Mouse (Mus musculus) ES-E14 (cell line): ENCODE data around the gene Crygs. TPM values are rescaled to one million over a fixed set of nuclear protein-coding genes. Genes with fewer than 3 reads are reported as not detected.

Source experiments
- DNase-seq: peaks from one replicate; pipeline ENCODE4 v3.0.0-alpha.2; 2013; ENCODE audit warnings: low read depth, low spot score
- H3K27ac ChIP-seq: 2 replicates; pipeline ENCODE4 v1.5.1; 2012; ENCODE audit warnings: low read depth, mild to moderate bottlenecking, low read length, moderate library complexity, mixed read lengths; ENCODE audit not compliant: poor library complexity, insufficient read depth, severe bottlenecking
- H3K36me3 ChIP-seq: 2 replicates; pipeline ENCODE4 v1.6.1; 2012; ENCODE audit warnings: mild to moderate bottlenecking, low read length, moderate library complexity, mixed read lengths; ENCODE audit not compliant: control insufficient read depth, poor library complexity, insufficient read depth, severe bottlenecking
- H3K4me1 ChIP-seq, 2 experiments: fragments of 150-350 bp in 1 of 2; sonication (generic) in 1 of 2; 2 replicates each; pipeline ENCODE4 v1.6.1; 2012; ENCODE audit warnings: low read length in 2 of 2, mild to moderate bottlenecking in 1 of 2, mixed read lengths in 1 of 2; ENCODE audit not compliant: control insufficient read depth in 2 of 2, insufficient read depth in 2 of 2, poor library complexity in 1 of 2
- H3K4me3 ChIP-seq, 2 experiments: fragments of 150-350 bp in 1 of 2; sonication (generic) in 1 of 2; 2 replicates each; pipeline ENCODE4 v1.5.1; 2012; ENCODE audit warnings: low read length in 2 of 2, low read depth in 1 of 2, mild to moderate bottlenecking in 1 of 2, mixed read lengths in 1 of 2; ENCODE audit not compliant: insufficient read depth in 1 of 2, poor library complexity in 1 of 2, severe bottlenecking in 1 of 2
- H3K9ac ChIP-seq: 2 replicates; pipeline ENCODE4 v1.6.1; 2012; ENCODE audit warnings: low read depth, mild to moderate bottlenecking, low read length, mixed read lengths; ENCODE audit not compliant: poor library complexity, insufficient read depth, severe bottlenecking
- H3K9me3 ChIP-seq: fragments of 150-350 bp; sonication (generic); 2 replicates; pipeline ENCODE4 v1.6.1; 2012; ENCODE audit warnings: low read depth, mild to moderate bottlenecking, low read length; ENCODE audit not compliant: control insufficient read depth, insufficient read depth
- CHD2 ChIP-seq: IDR thresholded peaks from 2 replicates; pipeline ENCODE4 v1.6.1; 2014; ENCODE audit warnings: mild to moderate bottlenecking, low read depth, low read length, inconsistent platforms
- HCFC1 ChIP-seq: IDR thresholded peaks from 2 replicates; pipeline ENCODE4 v1.6.1; 2012; ENCODE audit warnings: low read length, inconsistent platforms, borderline replicate concordance; ENCODE audit not compliant: insufficient read depth
- MAFK ChIP-seq: IDR thresholded peaks from 2 replicates; pipeline ENCODE4 v1.6.1; 2014; ENCODE audit warnings: mild to moderate bottlenecking, low read depth, low read length, inconsistent platforms; ENCODE audit not compliant: insufficient read depth
- ZC3H11A ChIP-seq: IDR thresholded peaks from 2 replicates; pipeline ENCODE4 v1.6.1; 2012; ENCODE audit warnings: low read depth, mild to moderate bottlenecking, inconsistent platforms, low read length, borderline replicate concordance
- ZNF384 ChIP-seq: IDR thresholded peaks from 2 replicates; pipeline ENCODE4 v1.6.1; 2012; ENCODE audit warnings: low read depth, low read length, inconsistent platforms
- in situ Hi-C, 2 experiments: fragments of 600-800 bp; cut with MboI; formaldehyde crosslinking; loops; one replicate each; pipeline ENCODE4 v1.15.1; 2025; ENCODE audit warnings: low sequenced_read_pairs in 2 of 2, inconsistent platforms in 1 of 2; ENCODE audit not compliant: unreplicated experiment in 2 of 2
- total RNA-seq: library from RNA; depleted of rRNA; stranded (reverse); fragments of 300-350 nt; gene quantifications from 2 replicates; pipeline ENCODE4 v1.2.3, GENCODE M21; 2012

The Crygs gene
- total RNA-seq, 1 experiment = not detected

- TF ChIP-seq MAFK (no peak), CHD2 (no peak), HCFC1 (no peak), ZNF384 (no peak)
- H3K9me3 ChIP-seq = no peaks in the 10 kb centered on the region
- H3K4me3 ChIP-seq = no peak overlapping the region
- H3K4me1 ChIP-seq = peaks cover 2 to 16% of the 10 kb centered on the region in 2 experiments; a peak in 2 of 4 replicates
- no peak overlapping the region for H3K27ac ChIP-seq
- no peak for DNase-seq
- in situ Hi-C loops = no loop called here
- no peak overlapping the region for H3K9ac ChIP-seq
- no peaks in the 10 kb centered on the region for H3K36me3 ChIP-seq
Measured at GRCm38 (mm10) chr16:22798520-22798919, 12.9 kb downstream of the Crygs start.

GRCm38 (mm10) chr16:22797521-22797920 lies 13.9 kb downstream of the Crygs start:
- no peaks in the 10 kb centered on the region for H3K36me3 ChIP-seq
- DNase-seq = no peak
- no peak overlapping the region for H3K27ac ChIP-seq
- peaks cover 2 to 16% of the 10 kb centered on the region in 2 experiments; a peak in 2 of 4 replicates for H3K4me1 ChIP-seq
- in situ Hi-C loops = no loop called here
- TF ChIP-seq MAFK (no peak), CHD2 (no peak), HCFC1 (no peak), ZC3H11A (no peak), ZNF384 (no peak)
- H3K9me3 ChIP-seq = no peaks in the 10 kb centered on the region
- H3K4me3 ChIP-seq = no peak overlapping the region
- H3K9ac ChIP-seq = no peak overlapping the region

- TF ChIP-seq HCFC1 (no peak), CHD2 (no peak), ZNF384 (no peak), MAFK (no peak), ZC3H11A (no peak)
- Histone ChIP-seq H3K4me3 (no peak overlapping the region), H3K9ac (no peak overlapping the region), H3K4me1 (peaks cover 2 to 10% of the 10 kb centered on the region in 2 experiments; a peak in 2 of 4 replicates), H3K27ac (no peak overlapping the region), H3K9me3 (no peaks in the 10 kb centered on the region), H3K36me3 (no peaks in the 10 kb centered on the region)
- no peak for DNase-seq
- in situ Hi-C loops = no loop called here
Measured at GRCm38 (mm10) chr16:22795497-22795896, 15.9 kb downstream of the Crygs start.

- Histone ChIP-seq H3K9me3 (no peaks in the 10 kb centered on the region), H3K4me1 (peaks cover 0 to 4% of the 10 kb centered on the region in 2 experiments; a peak in 1 of 4 replicates), H3K9ac (no peak overlapping the region), H3K4me3 (no peak overlapping the region), H3K36me3 (no peaks in the 10 kb centered on the region), H3K27ac (no peak overlapping the region)
- TF ChIP-seq ZNF384 = no peak
- TF ChIP-seq MAFK = no peak
- no peak for TF ChIP-seq CHD2
- no peak for TF ChIP-seq HCFC1
- no peak for DNase-seq
- in situ Hi-C loops = no loop called here
Measured at GRCm38 (mm10) chr16:22791235-22791634, 20.1 kb downstream of the Crygs start.

- Histone ChIP-seq H3K27ac (no peak overlapping the region; the same call in 1 of the 2 replicates), H3K9me3 (no peaks in the 10 kb centered on the region), H3K36me3 (no peaks in the 10 kb centered on the region), H3K4me3 (no peak overlapping the region), H3K4me1 (peaks cover 0 to 4% of the 10 kb centered on the region in 2 experiments; a peak in 1 of 4 replicates), H3K9ac (no peak overlapping the region)
- DNase-seq = no peak
- TF ChIP-seq ZNF384 (no peak), CHD2 (no peak), ZC3H11A (no peak), HCFC1 (no peak), MAFK (no peak)
- in situ Hi-C loops = no loop called here
Measured at GRCm38 (mm10) chr16:22789908-22790367, 21.4 kb downstream of the Crygs start.
